Mouse (Mus musculus) spleen, postnatal 4 days (tissue): ENCODE measurements at regions not wholly inside any gene's neighbourhood (a gene's known extent, or its start where the extent isn't known, plus 50 kb on each side); places are given as distances from the start of the nearest gene placed in this dataset.
"Not testable (repeated sequence)": the region's sequence is repeated elsewhere in the genome, so short reads cannot be mapped to it uniquely, and the experiment has no call there.

Experiments
- DNase-seq, 2 experiments: peaks; one replicate each; pipeline ENCODE4 v3.0.0; 2022; ENCODE audit warnings: low spot score in 2 of 2

DNA sequence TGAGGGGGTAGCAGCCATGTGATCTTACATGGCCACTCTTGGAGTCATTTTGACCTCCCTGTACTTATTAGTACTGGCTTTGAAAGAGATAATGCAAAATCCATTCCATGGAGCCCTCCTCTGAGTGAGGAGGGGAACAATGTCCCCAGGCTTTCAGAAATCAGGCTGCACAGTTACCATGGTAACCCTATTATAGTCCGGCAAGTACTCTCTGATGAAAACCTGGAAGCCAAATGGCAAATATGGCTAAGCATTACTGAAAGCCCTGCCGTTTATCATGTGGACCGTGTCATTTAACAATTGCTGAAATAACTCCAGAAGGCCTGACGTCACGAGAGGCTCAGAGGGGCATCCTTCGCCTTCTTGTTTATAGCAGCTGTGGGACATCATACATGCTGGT lies 82.5 kb upstream of the Xcl1 start:
- DNase-seq = no peak

GRCm38 (mm10) chr1:165014328-165014727 lies 79.0 kb upstream of the Xcl1 start:
- DNase-seq = no peak

DNA sequence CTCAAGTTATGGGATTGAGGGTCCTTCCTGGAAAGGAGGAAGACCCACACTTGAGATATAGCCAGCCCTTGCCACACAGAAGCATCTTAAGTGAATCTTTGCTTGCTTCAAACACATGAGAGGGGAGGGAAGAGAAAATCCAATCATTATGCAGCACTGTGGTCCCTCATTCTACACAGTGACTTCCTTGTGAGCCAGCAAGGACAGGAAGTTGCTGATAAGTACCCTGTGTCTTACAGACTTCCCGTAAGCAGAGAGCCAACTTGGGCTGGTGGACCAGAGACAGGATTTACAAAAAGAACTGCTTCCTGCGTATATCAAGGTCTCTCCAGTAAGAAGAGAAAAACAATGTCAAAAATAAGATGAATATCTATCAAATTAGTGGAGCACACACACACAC lies 78.1 kb upstream of the Xcl1 start:
- DNase-seq = no peak

GRCm38 (mm10) chr1:165012376-165012775 lies 77.0 kb upstream of the Xcl1 start:
- DNase-seq = no peak

DNA sequence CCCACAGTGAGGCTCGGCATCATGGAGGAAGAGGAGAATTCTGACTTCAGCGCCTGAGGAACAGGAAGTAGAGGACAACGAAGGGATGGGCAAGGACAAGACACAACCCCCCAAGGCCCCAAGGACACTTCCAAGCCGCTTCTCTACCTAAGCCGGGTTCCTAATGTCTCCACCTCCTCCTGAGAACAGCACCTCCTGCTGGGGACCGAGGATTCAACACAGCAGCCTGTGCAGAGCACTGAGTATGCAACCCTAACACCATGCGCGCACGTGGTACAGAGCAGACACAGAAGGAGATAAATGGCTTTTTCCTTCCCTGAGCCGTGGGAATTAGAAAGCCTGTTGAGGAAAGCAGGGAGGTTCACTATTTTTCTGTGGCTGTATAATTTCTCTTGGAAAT lies 64.2 kb upstream of the Xcl1 start:
- peak in 1 of 2 experiments; percentile 68 for DNase-seq

DNA sequence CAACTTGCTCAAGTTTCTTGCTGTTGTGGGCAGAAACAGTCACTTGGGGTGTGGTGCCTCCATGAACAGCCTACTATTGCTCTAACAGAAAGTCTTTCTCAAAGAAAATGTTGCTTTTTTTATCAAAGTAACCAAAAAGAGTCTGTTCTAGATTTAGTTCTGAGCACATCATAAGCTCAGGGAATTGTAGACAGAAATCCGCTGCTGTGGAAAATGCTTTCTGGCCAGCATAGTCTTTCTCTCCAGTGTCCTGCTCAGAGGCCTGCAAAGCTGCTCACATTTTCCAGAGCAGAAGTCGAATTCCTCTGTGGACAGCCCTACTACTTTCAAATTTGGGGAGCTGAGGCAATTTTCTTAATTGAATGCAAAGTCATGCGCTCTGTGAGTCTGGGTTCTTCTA lies 63.3 kb upstream of the Xcl1 start:
- no peak for DNase-seq

DNA sequence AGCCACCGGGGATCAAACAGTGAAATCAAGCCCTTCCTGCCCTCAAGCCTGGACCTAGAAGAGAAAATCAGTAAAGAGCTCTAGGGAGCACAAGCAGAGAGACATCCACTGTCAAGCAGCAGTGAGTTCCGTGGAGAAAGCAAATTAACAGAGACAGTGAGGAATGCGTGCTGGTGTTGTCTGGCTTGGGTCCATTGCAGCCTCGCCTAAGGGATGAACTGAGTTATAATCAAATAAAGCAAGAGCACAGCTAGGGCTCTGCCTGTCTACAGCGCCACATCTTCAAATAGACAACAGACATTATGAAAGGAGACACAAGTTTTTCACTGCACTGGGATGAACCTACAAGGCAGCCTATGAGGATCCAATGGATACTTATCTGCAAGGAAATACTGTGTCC lies 62.3 kb upstream of the Xcl1 start:
- no peak for DNase-seq

GRCm38 (mm10) chr1:164994247-164994660 lies 58.9 kb upstream of the Xcl1 start:
- DNase-seq = no peak

DNA sequence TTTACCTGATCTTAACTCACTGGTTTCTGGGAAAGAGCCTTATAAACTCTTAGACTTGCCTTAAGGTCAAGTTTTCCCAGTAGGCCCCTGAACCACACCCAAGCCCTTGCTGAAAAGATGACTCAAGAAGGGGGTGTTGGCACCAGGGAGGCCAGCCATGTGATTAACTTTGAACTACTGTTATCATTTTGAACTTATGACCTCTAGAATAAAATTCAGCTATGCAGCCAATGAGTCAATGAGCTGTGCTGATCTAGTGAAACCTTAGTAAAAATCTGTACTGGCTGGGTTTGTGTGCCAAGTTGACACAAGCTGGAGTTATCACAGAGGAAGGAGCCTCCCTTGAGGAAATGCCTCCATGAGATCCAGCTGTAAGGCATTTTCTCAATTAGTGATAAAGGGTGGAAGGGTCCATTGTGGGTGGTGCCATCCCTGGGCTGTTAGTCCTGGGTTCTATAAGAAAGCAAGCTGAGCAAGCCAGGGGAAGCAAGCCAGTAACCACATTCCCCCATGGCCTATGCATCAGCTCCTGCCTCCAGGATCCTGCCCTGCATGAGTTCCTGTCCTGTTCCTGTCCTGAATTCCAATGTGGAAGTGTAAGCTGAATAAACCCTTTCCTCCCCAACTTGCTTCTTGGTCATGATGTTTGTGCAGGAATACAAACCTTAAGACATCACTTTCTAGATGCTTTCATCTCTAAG lies 58.0 kb upstream of the Xcl1 start:
- DNase-seq = not testable (repeated sequence)

DNA sequence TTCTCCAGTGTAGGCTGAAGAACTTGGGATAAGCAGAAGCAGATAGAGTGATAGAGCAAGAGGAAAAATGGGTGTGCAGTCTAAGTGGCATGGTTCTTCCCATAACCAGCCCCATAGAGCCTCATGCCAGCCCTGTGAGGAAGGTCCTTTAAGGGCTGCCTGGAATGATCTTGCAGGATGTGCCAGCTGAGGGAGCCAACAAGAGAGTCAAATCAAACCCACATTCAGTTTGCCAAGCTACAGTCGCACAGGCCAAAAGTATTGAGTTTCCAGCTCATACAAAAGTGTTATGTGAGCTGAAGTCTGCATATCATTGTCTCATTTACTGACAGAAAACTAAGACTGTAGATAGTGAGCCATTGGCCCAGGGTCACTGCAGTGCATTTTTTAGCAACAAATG lies 53.7 kb upstream of the Xcl1 start:
- no peak for DNase-seq

DNA sequence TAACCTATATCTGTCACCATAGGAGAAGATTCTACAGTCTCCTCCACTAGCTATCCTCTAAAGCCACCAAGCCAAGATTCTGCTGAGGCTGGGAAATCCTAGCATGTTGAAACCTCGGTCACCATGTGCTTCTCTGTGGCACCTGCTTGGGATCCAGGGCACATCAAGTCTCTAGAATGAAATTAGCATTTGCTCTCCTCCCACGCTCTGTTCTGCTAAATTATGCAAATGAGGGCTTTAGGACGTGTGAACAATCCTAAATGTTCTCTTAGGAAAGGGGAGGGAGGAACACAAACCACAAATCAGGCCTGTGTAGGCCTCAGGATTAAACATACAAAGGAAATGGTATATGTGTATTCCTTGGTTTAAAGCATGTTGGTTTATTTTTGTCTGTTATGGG lies 52.9 kb upstream of the Xcl1 start:
- no peak for DNase-seq

GRCm38 (mm10) chr1:164985521-164985920 lies 50.2 kb upstream of the Xcl1 start:
- not testable (repeated sequence) for DNase-seq
